Comparison of ENCODE assay signal across 18 mouse cellular contexts in the genomic region with DNA sequence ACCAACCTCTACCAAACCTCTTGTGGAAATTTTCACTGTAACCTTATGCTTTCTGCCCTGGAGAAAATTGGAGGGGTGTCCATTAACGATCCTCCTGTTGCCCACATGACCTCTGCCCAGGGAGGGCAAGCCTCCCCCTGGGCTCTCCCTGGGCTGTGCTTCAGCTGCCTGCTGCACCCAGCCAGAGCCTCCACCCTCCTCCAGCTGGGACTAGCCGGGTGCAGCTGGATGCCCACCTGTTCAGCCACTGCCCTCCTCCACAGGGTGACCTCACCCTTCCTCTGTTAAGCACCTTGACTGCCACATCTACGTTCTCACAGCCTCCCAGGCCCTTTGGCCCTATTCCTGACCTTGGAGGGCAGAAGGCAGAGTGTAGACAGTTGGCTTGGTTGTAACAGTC. TPM values are rescaled to one million over a fixed set of nuclear protein-coding genes. Genes with fewer than 3 reads are reported as not detected.
"Had no signal": no experiment of that assay in that cellular context is flagged by ENCODE, and none has a peak within 500 bp of the region (broad histone marks: within the 10 kb centered on the region; RNA-seq: fewer than 3 reads in every experiment).

No protein-coding gene starts in this region.

- H3K36me3 ChIP-seq: limb, embryonic 13.5 days; midbrain, embryonic 12.5 days had no signal

- H3K4me3 ChIP-seq: limb, embryonic 13.5 days; midbrain, embryonic 12.5 days had no signal

- H3K4me2 ChIP-seq: limb, embryonic 13.5 days; midbrain, embryonic 12.5 days had no signal

- H3K27me3 ChIP-seq: limb, embryonic 13.5 days; midbrain, embryonic 12.5 days had no signal

- H3K9ac ChIP-seq: limb, embryonic 13.5 days; liver, embryonic 14.5 days; midbrain, embryonic 12.5 days had no signal

- ATAC-seq: intestine, embryonic 16.5 days; midbrain, embryonic 16.5 days had no signal

- H3K4me1 ChIP-seq: limb, embryonic 13.5 days; midbrain, embryonic 12.5 days had no signal

- H3K27ac ChIP-seq: limb, embryonic 13.5 days; liver, embryonic 14.5 days; midbrain, embryonic 12.5 days had no signal

- H3K9me3 ChIP-seq: limb, embryonic 13.5 days; midbrain, embryonic 12.5 days had no signal

- DNase-seq: lung, adult 18-20 months; right cerebral cortex, postnatal 14 days; thymus, postnatal 4 days had no signal

RNA-seq across cellular contexts. Expression of a gene that starts 1.2 kb away (rescaled TPM):
- total RNA-seq: layer of hippocampus, adult 8-10 months; layer of hippocampus, postnatal 25 days; left cerebral cortex, postnatal 36 days; liver, adult 2 months; megakaryocyte-erythroid progenitor cell, adult 5-6 weeks had no signal
- polyA plus RNA-seq: intestine, embryonic 16.5 days; limb, embryonic 13.5 days; liver, adult 2 months; liver, embryonic 14.5 days; lung, embryonic 16.5 days; midbrain, embryonic 12.5 days; midbrain, embryonic 16.5 days; neural tube, embryonic 14.5 days; spleen, adult 2 months; stomach, embryonic 16.5 days; thymus, postnatal 0 days had no signal

RNA-seq across cellular contexts. Expression of a gene that starts 15.7 kb away (rescaled TPM):
- total RNA-seq: layer of hippocampus, adult 8-10 months; layer of hippocampus, postnatal 25 days; left cerebral cortex, postnatal 36 days; liver, adult 2 months; megakaryocyte-erythroid progenitor cell, adult 5-6 weeks had no signal
- polyA plus RNA-seq: limb, embryonic 13.5 days; liver, adult 2 months; liver, embryonic 14.5 days; lung, embryonic 16.5 days; midbrain, embryonic 12.5 days; midbrain, embryonic 16.5 days; neural tube, embryonic 14.5 days had no signal

RNA-seq across cellular contexts. Expression of a gene that starts 31.8 kb away (rescaled TPM):
- total RNA-seq: layer of hippocampus, adult 8-10 months; layer of hippocampus, postnatal 25 days; left cerebral cortex, postnatal 36 days; liver, adult 2 months; megakaryocyte-erythroid progenitor cell, adult 5-6 weeks had no signal
- polyA plus RNA-seq: intestine, embryonic 16.5 days; limb, embryonic 13.5 days; liver, adult 2 months; liver, embryonic 14.5 days; lung, embryonic 16.5 days; midbrain, embryonic 12.5 days; midbrain, embryonic 16.5 days; neural tube, embryonic 14.5 days; spleen, adult 2 months; stomach, embryonic 16.5 days had no signal

RNA-seq across cellular contexts. Expression of a gene that starts 41.1 kb away (rescaled TPM):
- total RNA-seq: layer of hippocampus, adult 8-10 months; layer of hippocampus, postnatal 25 days; left cerebral cortex, postnatal 36 days; liver, adult 2 months; megakaryocyte-erythroid progenitor cell, adult 5-6 weeks had no signal
- polyA plus RNA-seq: intestine, embryonic 16.5 days; limb, embryonic 13.5 days; liver, adult 2 months; liver, embryonic 14.5 days; lung, embryonic 16.5 days; midbrain, embryonic 12.5 days; midbrain, embryonic 16.5 days; neural tube, embryonic 14.5 days; stomach, embryonic 16.5 days had no signal

RNA-seq across cellular contexts. Expression of a gene that starts 53.8 kb away (rescaled TPM):
- total RNA-seq: layer of hippocampus, adult 8-10 months; layer of hippocampus, postnatal 25 days; left cerebral cortex, postnatal 36 days; liver, adult 2 months; megakaryocyte-erythroid progenitor cell, adult 5-6 weeks had no signal
- polyA plus RNA-seq: intestine, embryonic 16.5 days; liver, adult 2 months; liver, embryonic 14.5 days; lung, embryonic 16.5 days; midbrain, embryonic 12.5 days; spleen, adult 2 months had no signal
